Mouse (Mus musculus): ENCODE results near the gene Arl9. TPM values are rescaled to one million over a fixed set of nuclear protein-coding genes. Genes with fewer than 3 reads are reported as not detected.
A peak's percentile ranks its signal among the peaks of the same experiment; 100 is the strongest.
"Not testable (repeated sequence)": the region's sequence is repeated elsewhere in the genome, so short reads cannot be mapped to it uniquely, and the experiment has no call there.

Arl9 gene
- not detected in 2 replicates for polyA plus RNA-seq (2015; fragmentation: Nextera tagmentation; extraction: Ambion mirVana)

- no peak for ATAC-seq (replicated peaks)
- Histone ChIP-seq H3K4me2 (replicated peaks) (no peak within 1 kb of the TSS), H3K9ac (replicated peaks) (no peak within 1 kb of the TSS), H3K36me3 (peaks cover 12% of the 10 kb centered on the region; the same call in 1 of the 2 replicates), H3K27ac (replicated peaks) (no peak within 1 kb of the TSS), H3K27me3 (no peaks in the 10 kb centered on the region), H3K4me1 (no peaks in the 10 kb centered on the region), H3K4me3 (no peak within 1 kb of the TSS), H3K9me3 (no peaks in the 10 kb centered on the region)
- 93% methylated on average over 6 of the region's 6 CpGs for WGBS
Observed at GRCm38 (mm10) chr5:77004051-77004821, at the start of gene Arl9. TSS of gene Arl9 (plus strand) at chr5:77004055.

- H3K4me2 ChIP-seq (replicated peaks), result no peak overlapping the region
- ATAC-seq (replicated peaks), result no peak
- H3K36me3 ChIP-seq, result peaks cover 27% of the 10 kb centered on the region
- H3K9me3 ChIP-seq, result no peaks in the 10 kb centered on the region
- H3K9ac ChIP-seq (replicated peaks), result no peak overlapping the region
- 78% methylated on average over 6 of the region's 6 CpGs for WGBS
- no peak overlapping the region for H3K27ac ChIP-seq (replicated peaks)
- peaks cover 32% of the 10 kb centered on the region for H3K4me1 ChIP-seq
- H3K27me3 ChIP-seq, result no peaks in the 10 kb centered on the region
- no peak overlapping the region for H3K4me3 ChIP-seq
Observed at GRCm38 (mm10) chr5:76954271-76954900, 49.5 kb upstream of the Arl9 start.

GRCm38 (mm10) chr5:76955474-76955873, 48.4 kb upstream of the Arl9 start:
- ATAC-seq (replicated peaks), result no peak
- peaks cover 22% of the 10 kb centered on the region for H3K4me1 ChIP-seq
- whole genome bisulfite sequencing, result 88% methylated on average over 4 of the region's 4 CpGs

GRCm38 (mm10) chr5:76957954-76958353, 45.9 kb upstream of the Arl9 start:
- Histone ChIP-seq H3K4me1 (peaks cover 8% of the 10 kb centered on the region; the same call in 1 of the 2 replicates), H3K9ac (replicated peaks) (no peak overlapping the region), H3K4me2 (replicated peaks) (no peak overlapping the region), H3K36me3 (peaks cover 60% of the 10 kb centered on the region), H3K9me3 (no peaks in the 10 kb centered on the region), H3K4me3 (no peak overlapping the region), H3K27me3 (no peaks in the 10 kb centered on the region), H3K27ac (replicated peaks) (no peak overlapping the region)
- 95% methylated on average over 1 of the region's 1 CpGs for WGBS
- ATAC-seq (replicated peaks), result no peak

More at GRCm38 (mm10) chr5:76955474-76955873, 48.4 kb upstream of the Arl9 start:
- peaks cover 38% of the 10 kb centered on the region for H3K36me3 ChIP-seq
- no peaks in the 10 kb centered on the region for H3K9me3 ChIP-seq
- H3K4me2 ChIP-seq (replicated peaks), result no peak overlapping the region
- no peak overlapping the region for H3K9ac ChIP-seq (replicated peaks)
- no peak overlapping the region for H3K4me3 ChIP-seq
- H3K27ac ChIP-seq (replicated peaks), result no peak overlapping the region
- no peaks in the 10 kb centered on the region for H3K27me3 ChIP-seq

- Histone ChIP-seq H3K27me3 (no peaks in the 10 kb centered on the region), H3K4me3 (no peak overlapping the region), H3K4me1 (no peaks in the 10 kb centered on the region), H3K27ac (replicated peaks) (no peak overlapping the region), H3K9me3 (no peaks in the 10 kb centered on the region), H3K4me2 (replicated peaks) (no peak overlapping the region), H3K9ac (replicated peaks) (no peak overlapping the region), H3K36me3 (peaks cover 73% of the 10 kb centered on the region)
- WGBS, result 85% methylated on average over 5 of the region's 5 CpGs
- no peak for ATAC-seq (replicated peaks)
Observed at GRCm38 (mm10) chr5:76959587-76959986, 44.3 kb upstream of the Arl9 start.

GRCm38 (mm10) chr5:76962545-76962944, 41.3 kb upstream of the Arl9 start:
- Histone ChIP-seq H3K4me3 (no peak overlapping the region), H3K9ac (replicated peaks) (no peak overlapping the region), H3K36me3 (peaks cover 82% of the 10 kb centered on the region), H3K27me3 (no peaks in the 10 kb centered on the region), H3K4me2 (replicated peaks) (no peak overlapping the region), H3K4me1 (no peaks in the 10 kb centered on the region), H3K27ac (replicated peaks) (no peak overlapping the region), H3K9me3 (no peaks in the 10 kb centered on the region)
- WGBS, result 84% methylated on average over 11 of the region's 11 CpGs
- ATAC-seq (replicated peaks), result no peak

GRCm38 (mm10) chr5:76964651-76965050, 39.2 kb upstream of the Arl9 start:
- Histone ChIP-seq H3K4me3 (no peak overlapping the region), H3K27me3 (no peaks in the 10 kb centered on the region), H3K4me2 (replicated peaks) (no peak overlapping the region), H3K36me3 (peaks cover 78% of the 10 kb centered on the region), H3K9ac (replicated peaks) (no peak overlapping the region), H3K4me1 (no peaks in the 10 kb centered on the region), H3K9me3 (no peaks in the 10 kb centered on the region), H3K27ac (replicated peaks) (no peak overlapping the region)
- 96% methylated on average over 3 of the region's 3 CpGs for WGBS
- no peak for ATAC-seq (replicated peaks)

GRCm38 (mm10) chr5:76969250-76969649, 34.6 kb upstream of the Arl9 start:
- 56% methylated on average over 5 of the region's 5 CpGs for WGBS
- H3K4me1 ChIP-seq, result peaks cover 9% of the 10 kb centered on the region

GRCm38 (mm10) chr5:76971115-76971514, 32.7 kb upstream of the Arl9 start:
- H3K9ac ChIP-seq (replicated peaks); H3K27me3 ChIP-seq; H3K9me3 ChIP-seq; H3K27ac ChIP-seq (replicated peaks); ATAC-seq (replicated peaks); H3K4me2 ChIP-seq (replicated peaks); H3K4me3 ChIP-seq: not testable (repeated sequence)
- H3K4me1 ChIP-seq, result peaks cover 19% of the 10 kb centered on the region
- 86% methylated on average over 1 of the region's 1 CpGs for WGBS
- H3K36me3 ChIP-seq, result peaks cover 24% of the 10 kb centered on the region

More at GRCm38 (mm10) chr5:76969250-76969649, 34.6 kb upstream of the Arl9 start:
- ATAC-seq (replicated peaks), result no peak
- Histone ChIP-seq H3K27me3 (no peaks in the 10 kb centered on the region), H3K36me3 (peaks cover 36% of the 10 kb centered on the region), H3K4me3 (no peak overlapping the region), H3K9me3 (no peaks in the 10 kb centered on the region), H3K4me2 (replicated peaks) (no peak overlapping the region), H3K27ac (replicated peaks) (no peak overlapping the region), H3K9ac (replicated peaks) (no peak overlapping the region)

GRCm38 (mm10) chr5:76973488-76973887, 30.4 kb upstream of the Arl9 start:
- Histone ChIP-seq H3K4me2 (replicated peaks) (peak overlapping the region; percentile 76), H3K27ac (replicated peaks) (no peak overlapping the region), H3K9me3 (no peaks in the 10 kb centered on the region), H3K4me3 (peak overlapping the region; percentile 72), H3K4me1 (peaks cover 22% of the 10 kb centered on the region), H3K9ac (replicated peaks) (0 out of 2 replicates have a peak overlapping the region, but pooled peaks have one; percentile 77), H3K27me3 (no peaks in the 10 kb centered on the region), H3K36me3 (peaks cover 16% of the 10 kb centered on the region)
- WGBS, result 66% methylated on average over 3 of the region's 3 CpGs
- no peak for ATAC-seq (replicated peaks)

- H3K9ac ChIP-seq (replicated peaks), result peak overlapping the region; percentile 77
- no peaks in the 10 kb centered on the region for H3K9me3 ChIP-seq
- H3K4me3 ChIP-seq, result peak overlapping the region; percentile 72
- no peak overlapping the region for H3K27ac ChIP-seq (replicated peaks)
- H3K27me3 ChIP-seq, result no peaks in the 10 kb centered on the region
- H3K36me3 ChIP-seq, result peaks cover 15% of the 10 kb centered on the region
- 2% methylated on average over 17 of the region's 17 CpGs for WGBS
- H3K4me1 ChIP-seq, result peaks cover 22% of the 10 kb centered on the region
- H3K4me2 ChIP-seq (replicated peaks), result peak overlapping the region; percentile 76
- no peak for ATAC-seq (replicated peaks)
Observed at GRCm38 (mm10) chr5:76974207-76974553, 29.7 kb upstream of the Arl9 start.

- peak within 1 kb of the TSS; percentile 84 for H3K27ac ChIP-seq (replicated peaks)
- ATAC-seq (replicated peaks), result peak; percentile 96
- peak within 1 kb of the TSS; percentile 72 for H3K4me3 ChIP-seq
- under 1% methylated on average over 60 of the region's 60 CpGs for WGBS
- H3K4me1 ChIP-seq, result peaks cover 22% of the 10 kb centered on the region
- peak within 1 kb of the TSS; percentile 77 for H3K9ac ChIP-seq (replicated peaks)
- peaks cover 19% of the 10 kb centered on the region for H3K36me3 ChIP-seq
- no peaks in the 10 kb centered on the region for H3K27me3 ChIP-seq
- no peaks in the 10 kb centered on the region for H3K9me3 ChIP-seq
- peak within 1 kb of the TSS; percentile 76 for H3K4me2 ChIP-seq (replicated peaks)
Observed at GRCm38 (mm10) chr5:76974554-76975285, 29.1 kb upstream of the Arl9 start, which contains the start of gene Srp72. TSS of gene Srp72 (plus strand) at chr5:76974683.

All from forebrain, embryonic 15.5 days (tissue).